Mouse (Mus musculus) liver, postnatal 0 days (tissue): ENCODE measurements around the gene Gm26566. TPM values are rescaled to one million over a fixed set of nuclear protein-coding genes. Genes with fewer than 3 reads are reported as not detected.

Source experiments
- ATAC-seq: fragments of 200-750 bp; cut with Nextera tagmentation; 2 replicates; pipeline ENCODE4 v1.8.0; 2017; ENCODE audit warnings: mild to moderate bottlenecking, moderate library complexity
- DNase-seq: peaks from one replicate; pipeline ENCODE4 v3.0.0-alpha.2; 2016
- H3K27ac ChIP-seq: fragments of 300-500 bp; sonication (generic); 2 replicates; pipeline ENCODE4 v1.5.1; 2014; ENCODE audit warnings: antibody characterized with exemption, moderate library complexity, mild to moderate bottlenecking, low read depth
- H3K27me3 ChIP-seq: fragments of 300-500 bp; sonication (generic); 2 replicates; pipeline ENCODE4 v1.6.1; 2014; ENCODE audit warnings: low read length, control low read depth, mixed read lengths; ENCODE audit not compliant: insufficient read depth
- H3K36me3 ChIP-seq: fragments of 300-500 bp; sonication (generic); replicated peaks from 2 replicates; pipeline ENCODE4 v1.6.1; 2014; ENCODE audit warnings: mild to moderate bottlenecking, control low read depth, low read length, moderate library complexity, mixed read lengths; ENCODE audit not compliant: insufficient read depth
- H3K4me1 ChIP-seq: fragments of 300-500 bp; sonication (generic); 2 replicates; pipeline ENCODE4 v1.6.1; 2014; ENCODE audit warnings: antibody characterized with exemption, mild to moderate bottlenecking, control low read depth; ENCODE audit not compliant: insufficient read depth
- H3K4me2 ChIP-seq: fragments of 300-500 bp; sonication (generic); 2 replicates; pipeline ENCODE4 v1.6.1; 2014; ENCODE audit warnings: low read depth, mild to moderate bottlenecking, low read length, moderate library complexity, mixed read lengths
- H3K4me3 ChIP-seq: fragments of 300-500 bp; sonication (generic); 2 replicates; pipeline ENCODE4 v1.5.1; 2014; ENCODE audit warnings: low read depth, low read length
- H3K9ac ChIP-seq: fragments of 300-500 bp; sonication (generic); replicated peaks from 2 replicates; pipeline ENCODE4 v1.6.1; 2014; ENCODE audit warnings: mild to moderate bottlenecking, moderate library complexity
- H3K9me3 ChIP-seq: fragments of 300-500 bp; sonication (generic); 2 replicates; pipeline ENCODE4 v1.6.1; 2016; ENCODE audit warnings: mild to moderate bottlenecking, control low read depth, low read length, mixed read lengths
- CTCF ChIP-seq: sonication (generic); IDR thresholded peaks from 2 replicates; pipeline ENCODE4 v1.5.1; 2016; ENCODE audit warnings: antibody characterized with exemption, low read depth
- EP300 ChIP-seq: IDR thresholded peaks from 2 replicates; pipeline ENCODE4 v1.6.1; 2016; ENCODE audit warnings: antibody characterized with exemption, low read depth, mild to moderate bottlenecking
- WGBS: fragments of 180-500 bp; shearing (Covaris S2); extraction: QIAGEN DNeasy Blood & Tissue Kit; methylation state at CpG from one replicate; pipeline ENCODE4 v1.1.7; 2014; ENCODE audit not compliant: insufficient replicate concordance; 5-methylcytosine and 5-hydroxymethylcytosine counted together
- polyA plus RNA-seq: library from polyadenylated mRNA; unstranded; fragments of >200 nt; fragmentation: Nextera tagmentation; extraction: Ambion mirVana; gene quantifications from 2 replicates; pipeline ENCODE4 v1.2.1, GENCODE M21; 2015

Gene Gm26566
- polyA plus RNA-seq, 1 experiment from 2014 or later: 0.22 TPM

GRCm38 (mm10) chr4:88692537-88692936 is 29.1 kb upstream of the Gm26566 start:
- Histone ChIP-seq H3K4me1 (no peaks in the 10 kb centered on the region), H3K4me3 (no peak overlapping the region), H3K4me2 (no peak overlapping the region), H3K9ac (no peak overlapping the region), H3K27ac (no peak overlapping the region), H3K27me3 (no peaks in the 10 kb centered on the region), H3K9me3 (no peaks in the 10 kb centered on the region), H3K36me3 (no peaks in the 10 kb centered on the region)
- ATAC-seq (no peak), DNase-seq (no peak)
- TF ChIP-seq EP300 (no peak), CTCF (no peak)
- WGBS: 41% methylated on average over 1 of the region's 1 CpGs

- no peak for TF ChIP-seq EP300
- no peak for TF ChIP-seq CTCF
- Histone ChIP-seq H3K9me3 (no peaks in the 10 kb centered on the region), H3K4me3 (no peak overlapping the region), H3K27ac (no peak overlapping the region), H3K4me2 (no peak overlapping the region), H3K9ac (no peak overlapping the region), H3K36me3 (no peaks in the 10 kb centered on the region), H3K4me1 (no peaks in the 10 kb centered on the region), H3K27me3 (no peaks in the 10 kb centered on the region)
- ATAC-seq (no peak), DNase-seq (no peak)
- 38% methylated on average over 2 of the region's 2 CpGs for WGBS
Observed at GRCm38 (mm10) chr4:88693392-88693791, 28.2 kb upstream of the Gm26566 start.

GRCm38 (mm10) chr4:88696237-88696884 is 25.2 kb upstream of the Gm26566 start:
- DNase-seq: peak; percentile 83
- no peaks in the 10 kb centered on the region for H3K9me3 ChIP-seq
- WGBS: 19% methylated on average over 3 of the region's 3 CpGs
- TF ChIP-seq CTCF (peak; percentile 99), EP300 (no peak)
- no peak overlapping the region for H3K9ac ChIP-seq
- H3K4me2 ChIP-seq: no peak overlapping the region
- H3K27me3 ChIP-seq: no peaks in the 10 kb centered on the region
- no peak overlapping the region for H3K4me3 ChIP-seq
- H3K4me1 ChIP-seq: no peaks in the 10 kb centered on the region
- H3K36me3 ChIP-seq: no peaks in the 10 kb centered on the region
- ATAC-seq: peak; percentile 68
- no peak overlapping the region for H3K27ac ChIP-seq

- H3K9me3 ChIP-seq: no peaks in the 10 kb centered on the region
- H3K27ac ChIP-seq: no peak overlapping the region
- no peaks in the 10 kb centered on the region for H3K27me3 ChIP-seq
- no peak for ATAC-seq
- no peak overlapping the region for H3K4me2 ChIP-seq
- TF ChIP-seq CTCF: no peak
- H3K36me3 ChIP-seq: no peaks in the 10 kb centered on the region
- WGBS: 49% methylated on average over 6 of the region's 6 CpGs
- H3K9ac ChIP-seq: no peak overlapping the region
- 0 out of 2 replicates have a peak, but pooled peaks cover 3% of the 10 kb centered on the region for H3K4me1 ChIP-seq
- DNase-seq: no peak
- no peak overlapping the region for H3K4me3 ChIP-seq
Observed at GRCm38 (mm10) chr4:88697108-88697507, 24.5 kb upstream of the Gm26566 start.

- H3K9ac ChIP-seq: no peak overlapping the region
- 0 out of 2 replicates have a peak, but pooled peaks cover 3% of the 10 kb centered on the region for H3K4me1 ChIP-seq
- no peaks in the 10 kb centered on the region for H3K27me3 ChIP-seq
- H3K4me3 ChIP-seq: no peak overlapping the region
- no peak for ATAC-seq
- DNase-seq: no peak
- TF ChIP-seq CTCF: no peak
- TF ChIP-seq EP300: no peak
- H3K27ac ChIP-seq: no peak overlapping the region
- no peaks in the 10 kb centered on the region for H3K36me3 ChIP-seq
- WGBS: 66% methylated on average over 4 of the region's 4 CpGs
- no peaks in the 10 kb centered on the region for H3K9me3 ChIP-seq
- no peak overlapping the region for H3K4me2 ChIP-seq
Observed at GRCm38 (mm10) chr4:88697753-88698152, 23.9 kb upstream of the Gm26566 start.

- Histone ChIP-seq H3K27me3 (no peaks in the 10 kb centered on the region), H3K4me3 (no peak overlapping the region), H3K9me3 (no peaks in the 10 kb centered on the region), H3K27ac (no peak overlapping the region), H3K4me1 (0 out of 2 replicates have a peak, but pooled peaks cover 3% of the 10 kb centered on the region), H3K9ac (no peak overlapping the region), H3K36me3 (no peaks in the 10 kb centered on the region), H3K4me2 (no peak overlapping the region)
- DNase-seq (no peak), ATAC-seq (no peak)
- WGBS: 46% methylated on average over 5 of the region's 5 CpGs
- no peak for TF ChIP-seq CTCF
- no peak for TF ChIP-seq EP300
Observed at GRCm38 (mm10) chr4:88698781-88699180, 22.8 kb upstream of the Gm26566 start.

- 0 out of 2 replicates have a peak, but pooled peaks cover 3% of the 10 kb centered on the region for H3K4me1 ChIP-seq
- no peak for TF ChIP-seq EP300
- TF ChIP-seq CTCF: no peak
- no peak overlapping the region for H3K4me2 ChIP-seq
- no peak overlapping the region for H3K4me3 ChIP-seq
- DNase-seq (no peak), ATAC-seq (no peak)
- H3K27ac ChIP-seq: no peak overlapping the region
- no peaks in the 10 kb centered on the region for H3K36me3 ChIP-seq
- H3K9ac ChIP-seq: no peak overlapping the region
- H3K9me3 ChIP-seq: no peaks in the 10 kb centered on the region
- WGBS: 73% methylated on average over 1 of the region's 1 CpGs
- no peaks in the 10 kb centered on the region for H3K27me3 ChIP-seq
Observed at GRCm38 (mm10) chr4:88699301-88699700, 22.3 kb upstream of the Gm26566 start.
